Mouse (Mus musculus): ENCODE results near the gene Vopp1. TPM values are rescaled to one million over a fixed set of nuclear protein-coding genes. Genes with fewer than 3 reads are reported as not detected.

Gene Vopp1
- 5.9 and 9.4 TPM in 2 replicates for polyA plus RNA-seq (2012)

- no peak for TF ChIP-seq GATA1 (IDR thresholded peaks at IDR 0.05; ENCODE audit: low read length)
Observed at GRCm38 (mm10) chr6:57824422-57825258, at the start of gene Vopp1. Gene Vopp1, minus strand, starts transcription at chr6:57825159.

- TF ChIP-seq GATA1 (IDR thresholded peaks at IDR 0.05; ENCODE audit: low read length): no peak
Observed at GRCm38 (mm10) chr6:57859043-57860042, 34.4 kb upstream of the Vopp1 start.

- TF ChIP-seq GATA1 (IDR thresholded peaks at IDR 0.05; ENCODE audit: low read length): no peak
Observed at GRCm38 (mm10) chr6:57850286-57850685, 25.3 kb upstream of the Vopp1 start, which contains the start of gene Vmn1r21. Gene Vmn1r21, minus strand, starts transcription at chr6:57850343.

- TF ChIP-seq GATA1 (IDR thresholded peaks at IDR 0.05; ENCODE audit: low read length): no peak
Observed at GRCm38 (mm10) chr6:57839693-57840408, 14.9 kb upstream of the Vopp1 start.

- no peak for TF ChIP-seq GATA1 (IDR thresholded peaks at IDR 0.05; ENCODE audit: low read length)
Observed at GRCm38 (mm10) chr6:57825259-57825715, 328 bp upstream of the Vopp1 start.

GRCm38 (mm10) chr6:57823461-57823860 is 1.5 kb downstream of the Vopp1 start:
- TF ChIP-seq GATA1 (IDR thresholded peaks at IDR 0.05; ENCODE audit: low read length): no peak

GRCm38 (mm10) chr6:57822648-57823410 is 2.1 kb downstream of the Vopp1 start:
- TF ChIP-seq GATA1 (IDR thresholded peaks at IDR 0.05; ENCODE audit: low read length): no peak

- TF ChIP-seq GATA1 (IDR thresholded peaks at IDR 0.05; ENCODE audit: low read length): no peak
Observed at GRCm38 (mm10) chr6:57814436-57814940, 10.5 kb downstream of the Vopp1 start.

- TF ChIP-seq GATA1 (IDR thresholded peaks at IDR 0.05; ENCODE audit: low read length): no peak
Observed at GRCm38 (mm10) chr6:57811748-57812730, 12.9 kb downstream of the Vopp1 start.

GRCm38 (mm10) chr6:57805218-57806069 is 19.5 kb downstream of the Vopp1 start:
- TF ChIP-seq GATA1 (IDR thresholded peaks at IDR 0.05; ENCODE audit: low read length): no peak

- no peak for TF ChIP-seq GATA1 (IDR thresholded peaks at IDR 0.05; ENCODE audit: low read length)
Observed at GRCm38 (mm10) chr6:57803130-57803529, 21.8 kb downstream of the Vopp1 start.

- no peak for TF ChIP-seq GATA1 (IDR thresholded peaks at IDR 0.05; ENCODE audit: low read length)
Observed at GRCm38 (mm10) chr6:57798986-57799385, 26.0 kb downstream of the Vopp1 start.
